Mouse (Mus musculus) heart, embryonic 10.5 days (tissue): ENCODE measurements around the gene Gm49380. TPM values are rescaled to one million over a fixed set of nuclear protein-coding genes. Genes with fewer than 3 reads are reported as not detected.

Experiments
- DNase-seq: peaks from one replicate; pipeline ENCODE4 v3.0.0-alpha.2; 2017; ENCODE audit warnings: low spot score
- H3K27ac ChIP-seq: fragments of 300-500 bp; sonication (generic); 2 replicates; pipeline ENCODE4 v1.5.1; 2016; ENCODE audit warnings: mild to moderate bottlenecking
- H3K27me3 ChIP-seq: fragments of 300-500 bp; sonication (generic); 2 replicates; pipeline ENCODE4 v1.6.1; 2016; ENCODE audit warnings: mild to moderate bottlenecking; ENCODE audit not compliant: poor library complexity, insufficient read depth, severe bottlenecking
- H3K36me3 ChIP-seq: fragments of 300-500 bp; sonication (generic); 2 replicates; pipeline ENCODE4 v1.6.1; 2016; ENCODE audit warnings: mild to moderate bottlenecking, moderate library complexity
- H3K4me1 ChIP-seq: fragments of 300-500 bp; sonication (generic); 2 replicates; pipeline ENCODE4 v1.6.1; 2016; ENCODE audit warnings: mild to moderate bottlenecking
- H3K4me3 ChIP-seq: fragments of 300-500 bp; sonication (generic); 2 replicates; pipeline ENCODE4 v1.5.1; 2016; ENCODE audit warnings: mild to moderate bottlenecking, moderate library complexity
- H3K9me3 ChIP-seq: fragments of 300-500 bp; sonication (generic); 2 replicates; pipeline ENCODE4 v1.6.1; 2016; ENCODE audit warnings: mild to moderate bottlenecking, moderate library complexity
- WGBS: fragments of 180-500 bp; shearing (Covaris S2); methylation state at CpG from one replicate; pipeline ENCODE4 v1.1.7; 2016; 5-methylcytosine and 5-hydroxymethylcytosine counted together
- polyA plus RNA-seq: library from polyadenylated mRNA; unstranded; fragments of >200 nt; fragmentation: Nextera tagmentation; extraction: Ambion mirVana; gene quantifications from 2 replicates; pipeline ENCODE4 v1.2.1, GENCODE M21; 2016

Gm49380 gene
- polyA plus RNA-seq, 1 experiment from 2014 or later, result 0.18 TPM

DNA sequence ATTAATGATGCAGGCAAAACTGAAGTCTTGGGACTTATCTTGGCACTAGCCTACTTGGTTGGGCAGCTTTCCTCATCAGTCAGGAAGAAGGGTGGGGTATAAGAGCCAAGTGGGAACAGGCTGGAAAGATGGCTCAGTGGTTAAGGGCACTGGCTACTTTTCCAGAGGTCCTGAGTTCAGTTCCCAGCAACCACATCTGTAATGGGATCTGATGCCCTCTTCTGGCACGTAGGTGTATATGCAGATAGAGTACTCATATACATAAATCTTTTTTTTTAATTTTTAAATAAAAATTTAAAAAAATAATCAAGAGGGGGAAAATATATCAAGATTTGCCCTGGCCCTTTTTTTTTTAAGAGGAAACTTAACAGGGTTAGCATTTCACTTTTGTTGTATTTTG is 48.1 kb downstream of the Gm49380 start:
- H3K4me3 ChIP-seq, result no peak overlapping the region
- H3K9me3 ChIP-seq, result no peaks in the 10 kb centered on the region
- DNase-seq, result no peak
- 33% methylated on average over 1 of the region's 1 CpGs for WGBS
- H3K36me3 ChIP-seq, result no peaks in the 10 kb centered on the region
- peaks cover 25% of the 10 kb centered on the region for H3K4me1 ChIP-seq
- 0 out of 2 replicates have a peak, but pooled peaks cover 6% of the 10 kb centered on the region for H3K27me3 ChIP-seq
- H3K27ac ChIP-seq, result no peak overlapping the region

DNA sequence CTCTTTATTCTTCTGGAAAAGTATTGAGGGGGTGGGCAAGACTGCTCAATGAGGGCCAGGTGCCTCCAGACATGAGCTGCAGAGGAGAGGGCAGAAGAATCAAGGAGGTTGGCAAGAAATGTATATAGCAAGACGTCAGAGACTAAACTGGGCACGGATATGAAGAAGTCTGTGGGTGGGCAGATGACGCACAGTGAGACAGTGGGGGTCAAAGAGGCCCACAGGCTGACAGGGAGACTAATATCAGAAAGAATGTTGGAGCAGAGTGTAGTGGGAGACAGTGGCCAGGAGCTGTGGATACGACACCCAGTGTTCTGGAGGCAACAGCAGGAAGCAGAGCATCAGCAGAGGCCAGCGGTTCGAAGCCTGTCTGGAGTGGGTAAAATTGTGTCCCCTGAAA is 54.7 kb downstream of the Gm49380 start:
- no peak for DNase-seq
- Histone ChIP-seq H3K36me3 (no peaks in the 10 kb centered on the region), H3K27ac (no peak overlapping the region), H3K9me3 (no peaks in the 10 kb centered on the region), H3K27me3 (peaks cover 18% of the 10 kb centered on the region; the same call in 1 of the 2 replicates), H3K4me3 (no peak overlapping the region), H3K4me1 (no peaks in the 10 kb centered on the region)
- WGBS, result 65% methylated on average over 6 of the region's 6 CpGs

DNA sequence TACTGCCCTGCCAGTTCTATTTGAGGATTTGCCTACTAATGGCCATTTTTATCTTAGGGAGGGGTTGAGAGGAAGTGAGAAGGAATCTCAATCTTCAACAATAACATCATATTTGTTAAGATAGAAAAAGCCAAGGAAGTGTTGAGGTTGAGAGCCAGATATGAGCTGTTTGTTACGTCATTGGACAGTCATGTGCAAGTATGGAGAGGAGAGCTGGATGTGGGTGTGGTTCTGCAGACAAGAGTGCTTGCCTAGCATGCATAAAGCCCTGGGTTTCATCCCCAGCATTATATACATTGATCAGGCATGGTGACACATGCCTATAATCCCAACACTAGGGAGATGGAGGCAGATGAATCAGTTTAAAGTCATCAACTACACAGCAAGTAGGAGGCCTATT is 59.4 kb downstream of the Gm49380 start:
- H3K27ac ChIP-seq, result no peak overlapping the region
- WGBS, result 50% methylated on average over 1 of the region's 1 CpGs
- H3K4me1 ChIP-seq, result no peaks in the 10 kb centered on the region
- peaks cover 14% of the 10 kb centered on the region; the same call in 1 of the 2 replicates for H3K27me3 ChIP-seq
- H3K4me3 ChIP-seq, result no peak overlapping the region
- H3K36me3 ChIP-seq, result no peaks in the 10 kb centered on the region
- DNase-seq, result no peak
- no peaks in the 10 kb centered on the region for H3K9me3 ChIP-seq

DNA sequence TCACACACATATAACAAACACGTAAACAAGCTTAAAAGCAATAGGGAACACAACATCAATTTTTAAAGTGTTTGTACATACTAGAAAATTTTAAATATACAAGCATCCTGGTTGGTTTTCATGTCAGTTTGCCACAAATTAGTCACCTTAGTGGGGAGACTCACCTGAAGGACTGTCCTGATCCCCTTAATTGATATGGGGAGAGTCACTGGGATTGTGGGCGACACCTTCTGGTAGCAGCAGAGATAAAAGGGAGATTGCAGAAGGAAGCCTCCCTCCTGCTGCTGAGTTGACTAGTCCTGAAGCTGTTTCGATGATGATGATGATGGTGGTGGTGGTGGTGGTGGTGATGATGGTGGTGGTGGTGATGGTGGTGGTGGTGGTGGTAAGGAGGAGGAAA is 60.4 kb downstream of the Gm49380 start:
- WGBS, result 55% methylated on average over 3 of the region's 3 CpGs
- DNase-seq, result no peak
- no peaks in the 10 kb centered on the region for H3K9me3 ChIP-seq
- H3K4me1 ChIP-seq, result 0 out of 2 replicates have a peak, but pooled peaks cover 5% of the 10 kb centered on the region
- H3K27me3 ChIP-seq, result peaks cover 21% of the 10 kb centered on the region
- H3K4me3 ChIP-seq, result no peak overlapping the region
- no peaks in the 10 kb centered on the region for H3K36me3 ChIP-seq
- H3K27ac ChIP-seq, result no peak overlapping the region

DNA sequence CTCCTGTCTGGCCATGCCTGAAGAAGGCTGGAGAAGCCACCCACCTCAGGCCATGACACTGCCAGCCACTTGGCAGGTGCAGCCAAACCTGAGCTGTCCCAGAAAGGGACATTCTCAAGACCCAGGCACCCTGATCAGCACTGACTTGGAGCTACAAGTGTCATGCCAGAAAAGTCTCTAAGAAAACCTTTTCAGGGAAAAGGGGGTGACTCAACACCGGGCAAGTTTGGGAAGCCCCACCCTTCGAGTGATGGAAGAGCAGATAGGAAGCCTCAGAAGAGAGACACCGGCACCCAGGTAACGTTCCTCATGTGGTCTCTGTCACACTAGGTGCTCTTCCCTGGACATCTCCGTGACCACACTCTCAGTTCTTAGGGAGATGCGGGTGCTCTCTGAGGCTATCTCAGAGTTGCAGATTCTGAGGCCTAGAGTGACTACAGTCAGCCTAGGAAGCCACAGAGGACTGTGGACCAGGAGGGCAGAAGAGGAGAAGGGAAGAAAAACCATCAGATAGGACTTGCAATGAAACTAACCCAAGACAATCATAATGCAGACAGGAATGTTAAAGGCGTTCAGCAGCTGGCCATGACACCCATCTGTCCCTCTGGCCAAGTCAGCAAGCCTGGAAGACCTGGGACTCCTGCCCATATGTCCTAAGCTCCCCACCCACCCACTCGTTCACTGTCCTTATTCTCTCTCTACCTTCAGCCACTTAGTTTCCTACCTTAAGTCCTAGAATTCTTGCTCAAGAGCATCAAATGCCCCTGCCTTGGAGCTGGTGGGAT is 63.7 kb downstream of the Gm49380 start:
- H3K36me3 ChIP-seq, result no peaks in the 10 kb centered on the region

DNA sequence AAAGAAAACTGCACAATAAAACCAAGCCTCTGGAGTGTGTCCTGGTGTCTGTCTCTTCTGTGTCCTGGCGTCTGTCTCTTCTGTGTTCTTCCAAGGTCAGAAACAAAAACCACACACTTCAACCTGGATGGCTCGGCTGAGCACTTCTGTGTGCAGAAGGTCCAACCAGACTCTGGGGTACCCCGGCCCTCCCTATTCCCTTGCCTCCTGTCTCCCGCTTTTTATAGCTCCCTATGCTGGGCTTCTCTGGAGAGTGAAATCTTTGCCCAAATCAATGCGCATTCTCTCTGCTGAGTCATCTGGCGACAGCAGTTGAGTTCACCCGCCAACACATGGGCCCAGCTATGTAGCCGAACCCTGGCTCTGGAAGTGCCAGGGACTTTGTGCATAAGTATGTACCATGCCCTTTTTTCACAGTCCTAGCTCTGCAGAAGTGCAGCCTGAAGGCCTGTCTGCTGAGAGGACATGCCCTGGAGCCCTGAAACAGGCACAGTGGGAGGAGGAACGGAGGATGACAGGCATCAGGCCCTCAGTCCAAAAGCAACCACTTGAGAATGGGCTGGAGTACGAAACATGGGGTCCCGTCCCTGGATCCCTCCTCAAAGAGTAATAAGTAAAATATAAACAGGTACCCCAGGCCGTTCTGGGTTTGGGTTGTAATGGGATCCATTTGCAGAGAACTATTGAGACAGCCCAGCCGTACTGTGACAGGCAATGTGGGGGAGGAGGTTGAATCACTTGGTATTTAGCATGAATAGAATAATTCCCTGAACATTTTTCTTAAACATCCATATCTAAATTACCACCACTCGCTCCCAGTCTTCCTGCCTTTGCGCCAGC is 64.5 kb downstream of the Gm49380 start:
- H3K4me3 ChIP-seq, result no peak overlapping the region
- H3K27me3 ChIP-seq, result peaks cover 59% of the 10 kb centered on the region
- 63% methylated on average over 15 of the region's 15 CpGs for WGBS
- H3K4me1 ChIP-seq, result peaks cover 8% of the 10 kb centered on the region
- no peak overlapping the region for H3K27ac ChIP-seq
- no peak for DNase-seq
- H3K36me3 ChIP-seq, result no peaks in the 10 kb centered on the region
- no peaks in the 10 kb centered on the region for H3K9me3 ChIP-seq

More for the DNA sequence above, 63.7 kb downstream of the Gm49380 start:
- DNase-seq, result no peak
- Histone ChIP-seq H3K9me3 (no peaks in the 10 kb centered on the region), H3K4me1 (0 out of 2 replicates have a peak, but pooled peaks cover 5% of the 10 kb centered on the region), H3K27ac (no peak overlapping the region), H3K27me3 (peaks cover 51% of the 10 kb centered on the region), H3K4me3 (no peak overlapping the region)
- WGBS, result 77% methylated on average over 8 of the region's 8 CpGs

DNA sequence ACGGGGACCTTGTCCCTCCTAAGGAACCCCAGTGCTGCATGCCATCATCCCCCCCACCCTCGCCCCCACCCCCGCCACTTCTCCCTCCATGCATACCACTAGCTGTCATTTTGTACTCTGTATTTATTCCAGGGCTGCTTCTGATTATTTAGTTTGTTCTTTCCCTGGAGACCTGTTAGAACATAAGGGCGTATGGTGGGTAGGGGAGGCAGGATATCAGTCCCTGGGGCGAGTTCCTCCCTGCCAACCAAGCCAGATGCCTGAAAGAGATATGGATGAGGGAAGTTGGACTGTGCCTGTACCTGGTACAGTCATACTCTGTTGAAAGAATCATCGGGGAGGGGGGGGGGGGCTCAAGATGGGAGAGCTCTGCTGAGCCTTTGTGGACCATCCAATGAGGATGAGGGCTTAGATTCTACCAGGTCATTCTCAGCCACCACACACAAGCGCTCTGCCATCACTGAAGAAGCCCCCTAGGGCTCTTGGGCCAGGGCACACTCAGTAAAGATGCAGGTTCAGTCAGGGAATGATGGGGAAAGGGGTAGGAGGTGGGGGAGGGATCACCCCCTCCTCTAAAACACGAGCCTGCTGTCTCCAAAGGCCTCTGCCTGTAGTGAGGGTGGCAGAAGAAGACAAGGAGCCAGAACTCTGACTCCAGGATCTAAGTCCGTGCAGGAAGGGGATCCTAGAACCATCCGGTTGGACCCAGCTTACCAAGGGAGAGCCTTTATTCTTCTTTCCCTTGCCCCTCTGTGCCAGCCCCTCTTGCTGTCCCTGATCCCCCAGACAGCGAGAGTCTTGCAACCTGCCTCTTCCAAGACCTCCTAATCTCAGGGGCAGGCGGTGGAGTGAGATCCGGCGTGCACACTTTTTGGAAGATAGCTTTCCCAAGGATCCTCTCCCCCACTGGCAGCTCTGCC is 65.5 kb downstream of the Gm49380 start:
- H3K4me3 ChIP-seq, result no peak overlapping the region
- DNase-seq, result no peak
- H3K27ac ChIP-seq, result no peak overlapping the region; the same call in 1 of the 2 replicates
- no peaks in the 10 kb centered on the region for H3K36me3 ChIP-seq
- H3K4me1 ChIP-seq, result peaks cover 18% of the 10 kb centered on the region
- no peaks in the 10 kb centered on the region for H3K9me3 ChIP-seq
- WGBS, result 65% methylated on average over 14 of the region's 14 CpGs
- H3K27me3 ChIP-seq, result peaks cover 69% of the 10 kb centered on the region

DNA sequence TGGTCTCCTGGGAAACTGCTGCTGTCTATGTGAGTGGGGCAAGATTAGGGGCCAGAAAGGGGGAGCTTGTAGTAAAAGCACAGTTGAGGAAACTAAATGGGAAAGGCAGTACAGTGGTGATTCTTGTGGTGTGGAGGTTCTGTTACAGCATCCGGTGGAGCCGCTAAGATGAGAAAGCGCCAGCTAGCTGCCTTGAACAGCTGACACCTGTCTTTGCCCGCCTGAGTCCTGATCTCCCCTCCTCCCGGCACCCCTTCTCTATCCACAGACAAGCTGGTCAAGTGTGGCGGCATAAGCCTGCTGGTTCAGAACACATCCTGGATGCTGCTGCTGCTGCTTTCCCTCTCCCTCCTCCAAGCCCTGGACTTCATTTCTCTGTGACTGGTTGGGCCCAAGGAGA is 66.2 kb downstream of the Gm49380 start:
- Histone ChIP-seq H3K9me3 (no peaks in the 10 kb centered on the region), H3K36me3 (no peaks in the 10 kb centered on the region), H3K27ac (no peak overlapping the region), H3K4me3 (no peak overlapping the region), H3K4me1 (peaks cover 20% of the 10 kb centered on the region), H3K27me3 (peaks cover 76% of the 10 kb centered on the region)
- WGBS, result 61% methylated on average over 6 of the region's 6 CpGs
- DNase-seq, result no peak

DNA sequence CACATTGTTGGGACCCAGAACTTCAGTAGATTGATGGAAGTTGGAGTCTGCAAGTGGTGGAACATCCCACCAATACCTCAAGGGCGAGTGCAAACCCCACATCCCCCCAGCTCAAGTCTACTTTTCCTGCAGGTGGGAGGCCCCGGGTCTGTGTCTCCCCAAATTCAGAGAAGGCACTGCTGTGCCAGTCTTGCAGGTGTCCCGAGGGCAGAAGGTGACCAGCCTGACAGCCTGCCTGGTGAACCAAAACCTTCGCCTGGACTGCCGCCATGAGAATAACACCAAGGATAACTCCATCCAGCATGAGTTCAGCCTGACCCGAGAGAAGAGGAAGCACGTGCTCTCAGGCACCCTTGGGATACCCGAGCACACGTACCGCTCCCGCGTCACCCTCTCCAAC is 66.9 kb downstream of the Gm49380 start:
- no peak for DNase-seq
- H3K9me3 ChIP-seq, result no peaks in the 10 kb centered on the region
- H3K36me3 ChIP-seq, result no peaks in the 10 kb centered on the region
- H3K4me1 ChIP-seq, result peaks cover 20% of the 10 kb centered on the region
- peaks cover 83% of the 10 kb centered on the region for H3K27me3 ChIP-seq
- no peak overlapping the region for H3K27ac ChIP-seq
- 77% methylated on average over 12 of the region's 12 CpGs for WGBS
- H3K4me3 ChIP-seq, result no peak overlapping the region

DNA sequence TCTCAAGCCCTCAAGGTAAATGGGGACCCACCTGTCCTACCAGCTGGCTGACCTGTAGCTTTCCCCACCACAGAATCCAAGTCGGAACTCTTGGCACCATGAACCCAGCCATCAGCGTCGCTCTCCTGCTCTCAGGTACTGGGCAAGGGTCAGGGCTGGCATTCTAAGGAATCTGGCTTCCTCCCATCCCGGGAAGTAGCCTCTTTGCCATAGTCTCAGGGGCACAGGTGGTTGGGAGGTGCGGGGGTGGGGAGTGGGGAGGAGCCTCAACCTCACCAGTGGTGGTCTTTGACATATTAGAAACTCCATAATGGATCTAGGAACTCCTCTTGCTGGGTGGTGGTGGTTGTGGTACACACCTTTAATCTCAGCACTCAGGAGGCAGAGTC is 67.4 kb downstream of the Gm49380 start:
- Histone ChIP-seq H3K9me3 (no peaks in the 10 kb centered on the region), H3K4me1 (peaks cover 20% of the 10 kb centered on the region), H3K36me3 (no peaks in the 10 kb centered on the region), H3K27ac (no peak overlapping the region), H3K27me3 (peaks cover 88% of the 10 kb centered on the region), H3K4me3 (no peak overlapping the region)
- 80% methylated on average over 5 of the region's 5 CpGs for WGBS
- no peak for DNase-seq

DNA sequence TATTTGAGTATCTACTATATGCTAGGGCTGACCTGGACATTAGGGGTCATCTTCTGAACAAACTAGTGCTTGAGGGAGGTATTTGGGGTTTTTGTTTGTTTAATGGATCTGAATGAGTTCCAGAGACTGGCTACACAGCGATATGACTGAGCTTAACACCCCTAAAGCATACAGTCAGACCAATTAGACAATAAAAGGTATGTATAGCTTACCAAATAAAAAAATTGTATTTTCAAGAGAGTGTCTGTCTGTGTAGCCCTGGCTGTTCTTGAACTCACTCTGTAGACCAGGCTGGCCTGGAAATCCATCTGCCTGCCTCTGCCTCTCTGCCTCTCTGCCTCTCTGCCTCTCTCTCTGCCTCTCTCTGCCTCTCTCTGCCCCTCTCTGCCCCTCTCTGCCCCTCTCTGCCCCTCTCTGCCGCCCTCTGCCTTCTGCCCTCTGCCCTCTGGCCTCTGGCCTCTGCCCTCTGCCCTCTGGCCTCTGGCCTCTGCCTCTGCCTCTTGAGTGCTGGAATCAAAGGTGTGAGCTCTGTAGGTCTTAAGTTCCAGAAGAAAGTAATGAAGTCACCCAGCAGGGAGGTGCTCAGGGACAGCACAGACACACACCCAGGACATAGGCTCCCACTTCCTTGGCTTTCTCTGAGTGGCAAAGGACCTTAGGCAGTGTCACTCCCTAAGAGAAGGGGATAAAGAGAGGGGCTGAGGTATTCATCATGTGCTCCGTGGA is 68.0 kb downstream of the Gm49380 start:
- Histone ChIP-seq H3K4me1 (peaks cover 20% of the 10 kb centered on the region), H3K9me3 (no peaks in the 10 kb centered on the region), H3K27me3 (peaks cover 87% of the 10 kb centered on the region), H3K27ac (no peak overlapping the region), H3K36me3 (no peaks in the 10 kb centered on the region), H3K4me3 (no peak overlapping the region)
- no peak for DNase-seq
- WGBS, result 64% methylated on average over 3 of the region's 3 CpGs
